Mouse (Mus musculus) C2C12 (cell line): ENCODE data around the gene Fam53b. TPM values are rescaled to one million over a fixed set of nuclear protein-coding genes. Genes with fewer than 3 reads are reported as not detected.

Source experiments
- H3K27me3 ChIP-seq: one replicate; pipeline ENCODE4 v1.6.1; 2011; ENCODE audit not compliant: control insufficient read depth, insufficient read depth, insufficient read length
- H3K36me3 ChIP-seq: one replicate; pipeline ENCODE4 v1.6.1; 2011; ENCODE audit not compliant: control insufficient read depth, insufficient read depth
- H3K4me3 ChIP-seq: one replicate; pipeline ENCODE4 v1.5.1; 2011; ENCODE audit warnings: mild to moderate bottlenecking, control low read depth; ENCODE audit not compliant: poor library complexity, insufficient read depth, severe bottlenecking
- H3K79me2 ChIP-seq: one replicate; pipeline ENCODE4 v1.6.1; 2011; ENCODE audit not compliant: control insufficient read depth, insufficient read depth
- H3K79me3 ChIP-seq: one replicate; pipeline ENCODE4 v1.6.1; 2011; ENCODE audit warnings: low read depth, control low read depth
- H3ac ChIP-seq: one replicate; pipeline ENCODE3; 2011; ENCODE audit warnings: low read depth; ENCODE audit not compliant: control insufficient read depth, insufficient read length
- CEBPB ChIP-seq: IDR thresholded peaks from one replicate; pipeline ENCODE4 v1.6.1; 2011; ENCODE audit warnings: low read depth, mild to moderate bottlenecking, control low read depth, moderate library complexity
- CTCF ChIP-seq: IDR thresholded peaks from one replicate; pipeline ENCODE4 v1.5.1; 2011; ENCODE audit not compliant: control insufficient read depth, insufficient read depth, insufficient read length
- FOSL1 ChIP-seq: IDR thresholded peaks from one replicate; pipeline ENCODE4 v1.8.0; 2011; ENCODE audit warnings: mild to moderate bottlenecking, low read length; ENCODE audit not compliant: poor library complexity, insufficient read depth, severe bottlenecking
- MAX ChIP-seq: IDR thresholded peaks from one replicate; pipeline ENCODE4 v1.6.1; 2011; ENCODE audit warnings: mild to moderate bottlenecking, control low read depth
- MYOD1 ChIP-seq: IDR thresholded peaks from one replicate; pipeline ENCODE4 v1.6.1; 2011; ENCODE audit warnings: low read depth; ENCODE audit not compliant: control insufficient read depth, insufficient read length
- MYOG ChIP-seq: IDR thresholded peaks from one replicate; pipeline ENCODE4 v1.6.1; 2011; ENCODE audit not compliant: control insufficient read depth, insufficient read length; ENCODE audit errors: extremely low read depth
- USF1 ChIP-seq: IDR thresholded peaks from one replicate; pipeline ENCODE4 v1.6.1; 2011; ENCODE audit warnings: low read depth, mild to moderate bottlenecking, control low read depth, moderate library complexity
- polyA plus RNA-seq: library from polyadenylated mRNA; unstranded; fragments of >200 nt; fragmentation: generic; extraction: Trizol; gene quantifications from one replicate; pipeline ENCODE4 v1.2.1, GENCODE M21; 2012; ENCODE audit warnings: missing spikeins

Fam53b gene
- polyA plus RNA-seq, 1 experiment = 3.2 TPM

GRCm38 (mm10) chr7:132823832-132824231 is 10.1 kb upstream of the Fam53b start:
- Histone ChIP-seq H3ac (no peak overlapping the region), H3K79me2 (no peaks in the 10 kb centered on the region), H3K79me3 (no peaks in the 10 kb centered on the region), H3K36me3 (peaks cover 6% of the 10 kb centered on the region), H3K27me3 (no peaks in the 10 kb centered on the region), H3K4me3 (no peak overlapping the region)
- TF ChIP-seq USF1 (no peak), MAX (no peak)

GRCm38 (mm10) chr7:132820692-132821091 is 7.0 kb upstream of the Fam53b start:
- H3K36me3 ChIP-seq = no peaks in the 10 kb centered on the region
- H3ac ChIP-seq = no peak overlapping the region
- H3K79me2 ChIP-seq = no peaks in the 10 kb centered on the region
- TF ChIP-seq MYOG (no peak), CEBPB (no peak), CTCF (no peak), MAX (no peak), MYOD1 (no peak), USF1 (no peak), FOSL1 (no peak)
- H3K79me3 ChIP-seq = no peaks in the 10 kb centered on the region
- no peaks in the 10 kb centered on the region for H3K27me3 ChIP-seq
- no peak overlapping the region for H3K4me3 ChIP-seq

- no peaks in the 10 kb centered on the region for H3K79me2 ChIP-seq
- no peak overlapping the region for H3K4me3 ChIP-seq
- TF ChIP-seq MYOD1 (no peak), MAX (no peak), CTCF (no peak), MYOG (no peak), USF1 (no peak)
- H3ac ChIP-seq = no peak overlapping the region
- no peaks in the 10 kb centered on the region for H3K79me3 ChIP-seq
- H3K36me3 ChIP-seq = no peaks in the 10 kb centered on the region
- H3K27me3 ChIP-seq = no peaks in the 10 kb centered on the region
These were observed 3.4 kb upstream of the Fam53b start for GRCm38 (mm10) chr7:132817056-132817455.

GRCm38 (mm10) chr7:132816528-132816927 is 2.8 kb upstream of the Fam53b start:
- no peaks in the 10 kb centered on the region for H3K79me3 ChIP-seq
- no peaks in the 10 kb centered on the region for H3K27me3 ChIP-seq
- TF ChIP-seq CEBPB (no peak), MYOD1 (no peak), USF1 (no peak), FOSL1 (no peak), MAX (no peak), CTCF (no peak), MYOG (no peak)
- H3K79me2 ChIP-seq = no peaks in the 10 kb centered on the region
- H3ac ChIP-seq = no peak overlapping the region
- H3K36me3 ChIP-seq = no peaks in the 10 kb centered on the region
- H3K4me3 ChIP-seq = no peak overlapping the region

GRCm38 (mm10) chr7:132815081-132815480 is 1.4 kb upstream of the Fam53b start:
- Histone ChIP-seq H3K4me3 (no peak overlapping the region), H3K79me2 (no peaks in the 10 kb centered on the region), H3ac (no peak overlapping the region), H3K79me3 (no peaks in the 10 kb centered on the region), H3K36me3 (no peaks in the 10 kb centered on the region), H3K27me3 (no peaks in the 10 kb centered on the region)
- no peak for TF ChIP-seq CTCF
- TF ChIP-seq MYOG = no peak
- no peak for TF ChIP-seq USF1
- TF ChIP-seq FOSL1 = no peak
- TF ChIP-seq CEBPB = no peak
- TF ChIP-seq MYOD1 = no peak
- TF ChIP-seq MAX = no peak

GRCm38 (mm10) chr7:132814089-132814450 is 384 bp upstream of the Fam53b start:
- Histone ChIP-seq H3K79me3 (no peaks in the 10 kb centered on the region), H3ac (peak overlapping the region; percentile 69), H3K27me3 (no peaks in the 10 kb centered on the region), H3K36me3 (no peaks in the 10 kb centered on the region), H3K79me2 (no peaks in the 10 kb centered on the region), H3K4me3 (peak overlapping the region; percentile 32)
- TF ChIP-seq MYOG (no peak), USF1 (no peak), FOSL1 (no peak), CEBPB (no peak), CTCF (no peak)
